Mouse (Mus musculus): ENCODE results near the gene Gck.

Gene Gck

GRCm38 (mm10) chr11:5878661-5879060, 71.2 kb downstream of the Gck start:
- in situ Hi-C loops (cut with MboI, MseI): no loop called here

GRCm38 (mm10) chr11:5877921-5878526, 71.9 kb downstream of the Gck start, which contains the start of gene Pold2:
Gene Pold2, minus strand, starts transcription at chr11:5878292.
- in situ Hi-C loops (cut with MboI, MseI): no loop called here

GRCm38 (mm10) chr11:5877421-5877820, 72.5 kb downstream of the Gck start:
- in situ Hi-C loops (cut with MboI, MseI): no loop called here

GRCm38 (mm10) chr11:5873192-5873591, 76.7 kb downstream of the Gck start:
- in situ Hi-C loops (cut with MboI, MseI): no loop called here

GRCm38 (mm10) chr11:5872707-5873106, 77.2 kb downstream of the Gck start:
- in situ Hi-C loops (cut with MboI, MseI): no loop called here

- in situ Hi-C loops (cut with MboI, MseI): no loop called here
Measured at GRCm38 (mm10) chr11:5870069-5870468, 79.8 kb downstream of the Gck start.

GRCm38 (mm10) chr11:5869331-5869730, 80.5 kb downstream of the Gck start:
- in situ Hi-C loops (cut with MboI, MseI): no loop called here

- in situ Hi-C loops (cut with MboI, MseI): no loop called here
Measured at GRCm38 (mm10) chr11:5868324-5868723, 81.6 kb downstream of the Gck start.

GRCm38 (mm10) chr11:5867196-5867595, 82.7 kb downstream of the Gck start:
- in situ Hi-C loops (cut with MboI, MseI): no loop called here

GRCm38 (mm10) chr11:5862394-5863105, 87.3 kb downstream of the Gck start:
- in situ Hi-C loops (cut with MboI, MseI): no loop called here

GRCm38 (mm10) chr11:5861678-5862393, 88.0 kb downstream of the Gck start, which contains the start of gene Aebp1:
Gene Aebp1, plus strand, starts transcription at chr11:5861947.
- in situ Hi-C loops (cut with MboI, MseI): no loop called here

- in situ Hi-C loops (cut with MboI, MseI): no loop called here
Measured at GRCm38 (mm10) chr11:5860639-5861038, 89.2 kb downstream of the Gck start.

GRCm38 (mm10) chr11:5859883-5860550, 89.9 kb downstream of the Gck start:
- in situ Hi-C loops (cut with MboI, MseI): no loop called here

GRCm38 (mm10) chr11:5858723-5859122, 91.2 kb downstream of the Gck start:
- in situ Hi-C loops (cut with MboI, MseI): no loop called here

- in situ Hi-C loops (cut with MboI, MseI): no loop called here
Measured at GRCm38 (mm10) chr11:5856479-5857130, 93.3 kb downstream of the Gck start.

GRCm38 (mm10) chr11:5855902-5856301, 94.0 kb downstream of the Gck start:
- in situ Hi-C loops (cut with MboI, MseI): no loop called here

GRCm38 (mm10) chr11:5855481-5855880, 94.4 kb downstream of the Gck start:
- in situ Hi-C loops (cut with MboI, MseI): no loop called here

GRCm38 (mm10) chr11:5852314-5852713, 97.6 kb downstream of the Gck start:
- in situ Hi-C loops (cut with MboI, MseI): loop anchor here (5.0 kb wide), 1 partner anchor 55 kb away; no protein-coding TSS in a partner anchor

GRCm38 (mm10) chr11:5851021-5851736, 98.7 kb downstream of the Gck start:
- in situ Hi-C loops (cut with MboI, MseI): loop anchor here (5.0 kb wide), 1 partner anchor 56 kb away; no protein-coding TSS in a partner anchor

Measured in T-helper 1 cell (primary cell).